Mouse (Mus musculus) yolk sac, embryonic 10.5 days (tissue): ENCODE results near the gene Fzr1.

Experiments used
- DNase-seq: peaks from one replicate; pipeline ENCODE4 v3.0.0-alpha.2; 2017; ENCODE audit warnings: low spot score

The Fzr1 gene

DNA sequence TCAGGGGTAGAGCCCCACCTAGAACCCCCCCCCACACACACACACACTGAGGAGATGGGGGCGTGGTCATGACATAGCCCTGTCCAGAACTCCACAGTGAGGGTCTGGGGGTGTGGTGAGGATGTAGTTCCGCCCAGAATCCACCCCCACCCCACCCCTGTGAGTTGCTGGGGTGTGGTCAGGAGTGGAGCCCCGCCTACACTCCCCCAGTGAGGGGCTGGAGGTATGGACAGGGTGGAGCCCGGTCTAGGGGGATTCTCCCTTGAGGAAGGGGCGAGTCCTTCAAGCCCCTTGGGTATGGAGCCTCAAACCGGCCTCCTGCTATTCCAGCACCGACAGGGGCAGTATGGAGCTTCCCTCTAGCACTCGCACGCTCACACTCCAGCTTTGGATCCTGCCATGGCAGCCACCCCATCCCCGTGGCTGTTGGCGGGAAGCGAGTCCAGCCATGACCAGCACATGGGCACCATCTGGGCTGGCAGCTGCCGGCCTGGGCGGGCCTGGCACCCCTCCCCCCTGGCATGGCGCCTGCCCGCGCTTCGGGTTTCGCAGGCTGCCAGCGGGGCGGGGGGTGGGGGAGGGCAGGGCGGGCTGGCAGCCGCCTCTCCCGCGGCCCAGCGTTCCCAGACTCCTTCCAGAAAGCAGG is 38.4 kb upstream of the Fzr1 start:
- peak; percentile 78 for DNase-seq

- no peak for DNase-seq
These were observed 37.4 kb upstream of the Fzr1 start for GRCm38 (mm10) chr10:81415549-81416310.

DNA sequence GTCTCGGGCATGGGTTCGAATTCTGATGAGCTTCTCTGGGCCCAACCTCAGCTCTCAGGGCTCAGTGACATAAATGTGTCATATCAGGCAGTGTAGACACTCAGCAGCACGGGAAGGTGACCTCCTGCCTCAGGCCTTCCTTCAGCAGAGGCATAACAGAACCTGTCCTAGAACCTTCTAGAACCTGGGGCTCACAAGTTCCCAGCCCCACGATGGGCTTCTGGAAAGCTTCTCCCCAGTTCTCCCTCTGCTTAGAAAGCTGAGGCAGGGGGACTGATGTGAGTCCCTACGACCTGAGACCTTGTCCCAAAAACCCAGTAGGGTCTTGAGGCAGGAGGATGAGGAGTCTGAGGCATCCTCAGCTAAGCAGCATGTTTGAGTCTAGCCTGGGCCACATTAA is 36.8 kb upstream of the Fzr1 start:
- no peak for DNase-seq

DNA sequence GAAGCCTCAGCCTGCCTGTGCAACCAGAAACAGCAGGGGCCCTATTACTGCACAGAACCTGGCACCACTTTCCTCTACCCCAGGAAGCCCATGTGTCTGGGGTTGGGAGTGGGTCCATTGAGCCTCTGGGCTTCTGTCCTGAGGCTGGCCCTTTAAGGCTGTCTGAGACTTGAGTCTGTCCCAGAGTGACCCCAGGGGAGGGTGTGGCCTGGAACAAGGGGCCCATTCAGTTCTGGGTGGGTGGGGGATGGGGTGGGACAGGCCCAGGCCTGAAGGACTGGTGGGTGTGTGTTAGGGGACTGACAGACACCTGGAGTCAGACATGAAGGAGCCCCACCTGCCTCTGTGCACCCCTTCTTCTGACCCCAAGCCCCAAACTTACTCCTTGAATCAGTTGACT is 36.4 kb upstream of the Fzr1 start:
- DNase-seq, result no peak

- DNase-seq, result peak; percentile 50
These were observed 35.3 kb upstream of the Fzr1 start for GRCm38 (mm10) chr10:81413310-81414261.

- no peak for DNase-seq
These were observed 34.4 kb upstream of the Fzr1 start for GRCm38 (mm10) chr10:81412586-81413309.

DNA sequence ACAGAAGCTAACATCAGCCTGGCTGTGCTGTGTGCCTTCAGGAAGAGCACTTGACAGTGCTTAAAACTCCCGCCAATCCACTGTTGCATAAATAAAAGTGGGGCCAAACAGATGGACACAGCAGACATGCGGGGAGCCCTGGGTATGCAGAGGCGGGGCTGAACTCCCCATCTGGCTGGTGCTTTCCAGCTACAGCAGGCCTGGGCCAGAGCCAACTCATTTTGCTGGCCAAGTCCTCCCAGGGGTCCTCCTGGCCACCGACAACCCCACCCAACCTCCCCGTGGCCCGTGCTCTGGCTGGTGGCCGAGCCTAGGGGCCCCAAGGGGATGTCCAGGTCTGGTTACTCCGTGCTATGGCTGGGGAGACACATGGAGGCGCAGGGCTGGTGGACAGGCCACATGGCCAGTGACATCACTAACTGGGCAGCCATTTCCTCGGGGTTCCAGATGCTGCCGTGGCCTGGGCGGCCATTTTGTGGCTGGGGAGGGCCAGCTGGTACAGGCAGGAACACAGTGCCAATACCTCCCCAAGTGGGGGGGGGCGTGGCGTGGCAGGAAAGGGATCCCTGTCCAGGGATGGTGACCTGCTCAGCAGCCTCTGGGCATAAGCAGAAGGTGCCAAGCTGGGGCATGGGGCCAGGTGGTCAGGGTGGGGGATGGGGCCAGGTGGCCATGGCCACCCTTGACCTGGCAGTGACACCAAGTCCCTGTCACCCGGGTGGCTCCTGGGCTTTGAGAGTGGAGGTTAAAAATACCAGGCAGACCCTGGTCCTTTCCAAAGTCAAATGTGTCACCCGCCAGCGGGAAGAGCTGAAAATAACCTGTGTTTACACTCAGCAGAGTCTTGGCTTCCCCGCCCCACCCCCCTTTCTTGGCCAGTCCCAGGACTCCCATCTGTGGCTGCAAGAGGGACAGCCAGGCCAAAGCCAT is 33.4 kb upstream of the Fzr1 start:
- no peak for DNase-seq

DNA sequence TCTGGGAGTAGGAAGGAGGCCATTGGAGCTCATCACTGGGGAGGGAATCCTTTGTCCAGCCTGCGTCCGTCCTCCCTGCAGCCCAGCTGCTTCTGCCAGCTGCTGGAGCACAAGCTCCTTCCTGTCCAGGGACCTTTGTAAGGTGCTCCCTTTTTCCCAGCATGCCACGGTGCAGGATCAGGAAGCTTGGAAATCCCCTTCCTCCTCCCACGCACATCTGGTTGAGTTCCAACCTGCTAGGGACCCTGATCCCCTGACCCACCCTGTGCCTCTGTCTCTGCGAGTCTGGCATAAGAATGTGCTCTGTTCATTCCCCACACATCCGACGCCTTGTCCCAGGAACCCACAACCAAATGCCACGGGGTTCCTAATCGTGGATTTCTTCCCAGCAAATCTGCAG is 32.7 kb upstream of the Fzr1 start:
- no peak for DNase-seq

- DNase-seq, result no peak
These were observed 32.0 kb upstream of the Fzr1 start for GRCm38 (mm10) chr10:81410350-81410749.

- no peak for DNase-seq
These were observed 31.0 kb upstream of the Fzr1 start for GRCm38 (mm10) chr10:81409330-81409729.

DNA sequence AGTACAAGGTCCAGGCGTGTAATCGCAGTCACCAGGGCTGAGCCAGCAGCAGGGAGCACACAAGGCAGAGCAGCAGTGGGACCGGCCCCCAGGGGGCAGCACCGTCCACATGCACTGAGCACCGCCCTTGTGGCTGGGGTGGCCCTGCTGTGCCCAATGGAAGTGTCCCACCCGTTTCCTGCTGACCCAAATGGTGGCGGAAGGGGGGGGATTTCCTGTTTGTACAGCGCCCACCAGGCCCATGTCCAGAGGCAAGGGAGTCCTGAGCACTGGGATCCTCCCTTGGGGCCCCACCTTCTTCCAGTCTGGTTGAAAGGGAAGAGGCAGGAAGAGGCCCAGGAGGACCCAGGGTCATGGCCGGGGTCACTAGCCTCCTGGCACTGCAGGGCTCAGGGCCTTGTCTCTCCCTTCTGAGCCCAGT is 30.6 kb upstream of the Fzr1 start:
- peak; percentile 72 for DNase-seq

DNA sequence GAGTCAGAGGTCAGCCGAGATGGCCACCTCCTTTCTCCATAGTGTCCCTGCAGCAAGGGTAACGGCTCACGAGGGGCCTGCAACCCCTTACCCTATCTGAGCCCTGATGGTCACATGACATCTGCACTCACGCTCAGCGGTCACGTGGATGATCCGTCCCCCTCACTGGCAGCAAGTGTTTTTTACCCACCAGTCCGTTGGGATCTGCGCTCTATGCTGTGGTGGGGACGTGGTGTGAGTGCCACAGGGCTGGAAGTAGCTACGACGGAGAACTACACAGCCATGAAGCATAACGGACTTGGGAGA is 30.1 kb upstream of the Fzr1 start:
- DNase-seq, result no peak

GRCm38 (mm10) chr10:81407539-81408423 is 29.5 kb upstream of the Fzr1 start:
- DNase-seq, result peak; percentile 66

DNA sequence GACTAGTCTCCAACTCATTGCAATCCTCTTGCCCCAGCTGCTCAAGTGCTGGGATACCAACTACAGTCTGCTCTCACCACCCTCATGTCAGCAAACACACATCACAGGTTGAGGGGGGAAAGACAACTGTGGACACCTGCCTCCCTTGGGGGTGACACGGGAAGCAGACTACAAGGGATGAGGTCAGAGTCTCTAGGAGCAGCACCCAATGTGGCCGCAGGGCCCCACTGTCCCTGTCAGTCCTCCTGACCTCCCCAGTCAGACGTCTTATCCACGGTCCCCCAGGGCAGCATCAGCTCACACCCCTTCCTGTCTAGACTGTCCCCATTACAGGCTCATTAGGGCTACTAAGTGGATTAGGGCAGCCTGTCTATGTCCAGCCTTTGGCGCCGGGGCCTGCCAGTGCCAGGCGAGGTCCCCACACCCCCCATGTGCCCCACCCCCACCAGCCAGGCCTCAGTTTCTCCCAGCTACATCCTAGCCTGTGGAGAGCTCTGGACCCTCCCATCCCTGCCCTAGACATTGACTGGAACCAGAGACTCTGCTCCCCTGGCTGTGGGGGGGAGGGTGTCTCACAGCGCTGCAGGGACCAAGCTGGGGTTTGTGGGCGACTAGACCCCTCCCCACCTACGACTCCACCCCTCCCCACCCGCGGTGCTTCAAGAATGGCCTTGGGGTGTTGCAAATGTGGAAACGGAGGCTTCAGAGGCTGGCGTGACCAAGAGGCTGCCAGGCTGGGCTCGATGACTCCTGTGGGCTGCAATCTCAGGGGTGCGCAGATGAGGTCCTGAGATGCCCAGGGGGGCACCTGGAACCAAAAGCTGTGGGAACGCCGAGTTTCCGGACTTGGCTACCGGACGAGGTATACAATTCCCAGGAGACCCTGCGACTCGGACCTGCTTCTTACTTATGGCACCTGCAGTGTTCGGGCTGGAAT is 28.5 kb upstream of the Fzr1 start:
- DNase-seq, result no peak

GRCm38 (mm10) chr10:81405588-81406201 is 27.4 kb upstream of the Fzr1 start:
- DNase-seq, result no peak

GRCm38 (mm10) chr10:81404720-81405119 is 26.4 kb upstream of the Fzr1 start:
- DNase-seq, result no peak

- no peak for DNase-seq
These were observed 25.8 kb upstream of the Fzr1 start for GRCm38 (mm10) chr10:81404082-81404481.

DNA sequence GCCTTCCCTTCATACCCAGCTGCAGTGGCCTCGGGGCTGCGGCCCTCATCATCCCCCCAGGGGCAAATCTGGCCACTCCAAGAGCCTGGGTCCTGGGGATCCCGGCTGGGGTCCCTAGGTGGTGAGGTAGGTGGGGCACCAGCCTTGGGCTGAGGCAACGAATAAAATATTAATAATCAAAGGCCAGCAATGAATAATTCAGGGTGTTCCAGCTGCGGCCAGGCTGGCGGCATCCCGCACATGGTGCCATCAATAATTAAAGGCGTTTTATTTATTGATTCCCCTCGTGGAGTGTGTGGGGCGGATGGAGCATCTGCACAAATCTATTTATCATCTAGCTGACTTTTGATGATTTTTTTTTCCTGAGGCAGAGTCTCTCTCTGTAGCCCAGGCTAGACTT is 25.2 kb upstream of the Fzr1 start:
- no peak for DNase-seq
